Mouse (Mus musculus) neural tube, embryonic 15.5 days (tissue): ENCODE data around the gene Tlk2. TPM values are rescaled to one million over a fixed set of nuclear protein-coding genes. Genes with fewer than 3 reads are reported as not detected.

Experiments
- ATAC-seq: fragments of 200-750 bp; cut with Nextera tagmentation; 2 replicates; pipeline ENCODE4 v1.8.0; 2017; ENCODE audit warnings: mild to moderate bottlenecking, moderate TSS enrichment, moderate library complexity; ENCODE audit not compliant: low FRiP score
- H3K27ac ChIP-seq: fragments of 300-500 bp; sonication (generic); replicated peaks from 2 replicates; pipeline ENCODE4 v1.5.1; 2015; ENCODE audit warnings: mild to moderate bottlenecking, inconsistent platforms
- H3K27me3 ChIP-seq: fragments of 300-500 bp; sonication (generic); replicated peaks from 2 replicates; pipeline ENCODE4 v1.6.1; 2015; ENCODE audit warnings: inconsistent platforms
- H3K36me3 ChIP-seq: fragments of 300-500 bp; sonication (generic); 2 replicates; pipeline ENCODE4 v1.6.1; 2015; ENCODE audit warnings: inconsistent platforms
- H3K4me1 ChIP-seq: fragments of 300-500 bp; sonication (generic); 2 replicates; pipeline ENCODE4 v1.6.1; 2015; ENCODE audit warnings: inconsistent platforms
- H3K4me2 ChIP-seq: fragments of 300-500 bp; sonication (generic); 2 replicates; pipeline ENCODE4 v1.6.1; 2015; ENCODE audit warnings: inconsistent platforms, mild to moderate bottlenecking, moderate library complexity
- H3K4me3 ChIP-seq: fragments of 300-500 bp; sonication (generic); replicated peaks from 2 replicates; pipeline ENCODE4 v1.5.1; 2015; ENCODE audit warnings: mild to moderate bottlenecking, inconsistent platforms
- H3K9ac ChIP-seq: fragments of 300-500 bp; sonication (generic); replicated peaks from 2 replicates; pipeline ENCODE4 v1.6.1; 2015; ENCODE audit warnings: mild to moderate bottlenecking, inconsistent platforms
- H3K9me3 ChIP-seq: fragments of 300-500 bp; sonication (generic); replicated peaks from 2 replicates; pipeline ENCODE4 v1.6.1; 2016; ENCODE audit warnings: inconsistent platforms
- WGBS: fragments of 180-500 bp; shearing (Covaris S2); methylation state at CpG from one replicate; pipeline ENCODE4 v1.1.7; 2015; ENCODE audit warnings: mixed read lengths; 5-methylcytosine and 5-hydroxymethylcytosine counted together
- polyA plus RNA-seq: library from polyadenylated mRNA; unstranded; fragments of >200 nt; fragmentation: Nextera tagmentation; extraction: Ambion mirVana; gene quantifications from 2 replicates; pipeline ENCODE4 v1.2.1, GENCODE M21; 2015

The Tlk2 gene
- polyA plus RNA-seq, 1 experiment from 2014 or later = 20.6 TPM

- 92% methylated on average over 10 of the region's 10 CpGs for WGBS
These were observed 11.8 kb upstream of the Tlk2 start for GRCm38 (mm10) chr11:105166780-105167179.

GRCm38 (mm10) chr11:105179523-105179922 lies 916 bp downstream of the Tlk2 start:
- peaks cover 7% of the 10 kb centered on the region for H3K36me3 ChIP-seq
- ATAC-seq = no peak
- H3K9me3 ChIP-seq = no peaks in the 10 kb centered on the region
- H3K27me3 ChIP-seq = no peaks in the 10 kb centered on the region
- H3K27ac ChIP-seq = peak overlapping the region; percentile 13; the same call in 1 of the 2 replicates
- H3K4me3 ChIP-seq = peak overlapping the region; percentile 91
- 73% methylated on average over 4 of the region's 4 CpGs for WGBS
- peak overlapping the region; percentile 83 for H3K4me2 ChIP-seq
- H3K4me1 ChIP-seq = peaks cover 27% of the 10 kb centered on the region
- peak overlapping the region; percentile 91; the same call in 1 of the 2 replicates for H3K9ac ChIP-seq

More at GRCm38 (mm10) chr11:105166780-105167179, 11.8 kb upstream of the Tlk2 start:
- Histone ChIP-seq H3K27ac (no peak overlapping the region), H3K27me3 (no peaks in the 10 kb centered on the region), H3K4me2 (no peak overlapping the region), H3K9me3 (0 out of 2 replicates have a peak, but pooled peaks cover 6% of the 10 kb centered on the region), H3K36me3 (no peaks in the 10 kb centered on the region), H3K4me3 (no peak overlapping the region), H3K4me1 (no peaks in the 10 kb centered on the region), H3K9ac (no peak overlapping the region)
- no peak for ATAC-seq

GRCm38 (mm10) chr11:105180471-105181091 lies 2.0 kb downstream of the Tlk2 start:
- Histone ChIP-seq H3K4me2 (peak overlapping the region; percentile 83), H3K9me3 (no peaks in the 10 kb centered on the region), H3K36me3 (peaks cover 13% of the 10 kb centered on the region), H3K27ac (peak overlapping the region; percentile 93), H3K27me3 (no peaks in the 10 kb centered on the region), H3K4me3 (peak overlapping the region; percentile 91), H3K4me1 (peaks cover 27% of the 10 kb centered on the region), H3K9ac (peak overlapping the region; percentile 91)
- under 1% methylated on average over 35 of the region's 35 CpGs for WGBS
- ATAC-seq = peak; percentile 28

GRCm38 (mm10) chr11:105181126-105181637 lies 2.6 kb downstream of the Tlk2 start:
- H3K36me3 ChIP-seq = peaks cover 14% of the 10 kb centered on the region
- under 1% methylated on average over 44 of the region's 60 CpGs for WGBS
- ATAC-seq = peak; percentile 96
- H3K4me2 ChIP-seq = peak overlapping the region; percentile 83
- peak overlapping the region; percentile 91 for H3K4me3 ChIP-seq
- peak overlapping the region; percentile 99 for H3K9ac ChIP-seq
- no peaks in the 10 kb centered on the region for H3K9me3 ChIP-seq
- peak overlapping the region; percentile 93 for H3K27ac ChIP-seq
- H3K4me1 ChIP-seq = peaks cover 27% of the 10 kb centered on the region
- H3K27me3 ChIP-seq = no peaks in the 10 kb centered on the region

GRCm38 (mm10) chr11:105181689-105182460 lies 3.3 kb downstream of the Tlk2 start:
- Histone ChIP-seq H3K9me3 (no peaks in the 10 kb centered on the region), H3K36me3 (peaks cover 14% of the 10 kb centered on the region), H3K4me3 (peak overlapping the region; percentile 91), H3K4me2 (peak overlapping the region; percentile 83), H3K27ac (peak overlapping the region; percentile 93), H3K9ac (peak overlapping the region; percentile 99), H3K27me3 (no peaks in the 10 kb centered on the region), H3K4me1 (peaks cover 27% of the 10 kb centered on the region)
- ATAC-seq = peak; percentile 71; the same call in 1 of the 2 replicates
- WGBS = 4% methylated on average over 78 of the region's 89 CpGs

- WGBS = 7% methylated on average over 4 of the region's 4 CpGs
- Histone ChIP-seq H3K4me3 (peak overlapping the region; percentile 91), H3K4me2 (peak overlapping the region; percentile 83), H3K9ac (peak overlapping the region; percentile 99), H3K9me3 (no peaks in the 10 kb centered on the region), H3K36me3 (peaks cover 14% of the 10 kb centered on the region), H3K27ac (peak overlapping the region; percentile 93), H3K27me3 (no peaks in the 10 kb centered on the region), H3K4me1 (peaks cover 27% of the 10 kb centered on the region)
- ATAC-seq = no peak
These were observed 3.9 kb downstream of the Tlk2 start for GRCm38 (mm10) chr11:105182461-105182855.

- Histone ChIP-seq H3K4me3 (no peak overlapping the region), H3K36me3 (peaks cover 12% of the 10 kb centered on the region)
- no peak for ATAC-seq
These were observed 6.1 kb downstream of the Tlk2 start for GRCm38 (mm10) chr11:105184678-105185077.

GRCm38 (mm10) chr11:105192186-105192585 lies 13.6 kb downstream of the Tlk2 start:
- no peak overlapping the region for H3K9ac ChIP-seq
- H3K4me3 ChIP-seq = no peak overlapping the region
- H3K27me3 ChIP-seq = no peaks in the 10 kb centered on the region
- H3K9me3 ChIP-seq = no peaks in the 10 kb centered on the region
- H3K4me2 ChIP-seq = no peak overlapping the region
- 0 out of 2 replicates have a peak, but pooled peaks cover 6% of the 10 kb centered on the region for H3K36me3 ChIP-seq
- H3K4me1 ChIP-seq = no peaks in the 10 kb centered on the region
- WGBS = 93% methylated on average over 3 of the region's 3 CpGs
- ATAC-seq = no peak
- no peak overlapping the region for H3K27ac ChIP-seq

More at GRCm38 (mm10) chr11:105184678-105185077, 6.1 kb downstream of the Tlk2 start:
- no peak overlapping the region for H3K9ac ChIP-seq
- H3K4me1 ChIP-seq = peaks cover 20% of the 10 kb centered on the region
- no peaks in the 10 kb centered on the region for H3K27me3 ChIP-seq
- 88% methylated on average over 3 of the region's 3 CpGs for WGBS
- no peaks in the 10 kb centered on the region for H3K9me3 ChIP-seq
- H3K4me2 ChIP-seq = no peak overlapping the region
- H3K27ac ChIP-seq = no peak overlapping the region

- no peaks in the 10 kb centered on the region for H3K4me1 ChIP-seq
- H3K4me2 ChIP-seq = no peak overlapping the region
- WGBS = 91% methylated on average over 4 of the region's 4 CpGs
- H3K27me3 ChIP-seq = no peaks in the 10 kb centered on the region
- H3K9ac ChIP-seq = no peak overlapping the region
- no peaks in the 10 kb centered on the region for H3K9me3 ChIP-seq
- H3K36me3 ChIP-seq = 0 out of 2 replicates have a peak, but pooled peaks cover 2% of the 10 kb centered on the region
- no peak for ATAC-seq
- H3K27ac ChIP-seq = no peak overlapping the region
- H3K4me3 ChIP-seq = no peak overlapping the region
These were observed 18.5 kb downstream of the Tlk2 start for GRCm38 (mm10) chr11:105196893-105197662.

- Histone ChIP-seq H3K4me3 (no peak overlapping the region), H3K27ac (no peak overlapping the region), H3K27me3 (no peaks in the 10 kb centered on the region), H3K4me1 (peaks cover 6% of the 10 kb centered on the region; the same call in 1 of the 2 replicates), H3K4me2 (no peak overlapping the region), H3K36me3 (no peaks in the 10 kb centered on the region), H3K9me3 (no peaks in the 10 kb centered on the region), H3K9ac (no peak overlapping the region)
- 63% methylated on average over 3 of the region's 3 CpGs for WGBS
- ATAC-seq = no peak
These were observed 23.8 kb downstream of the Tlk2 start for GRCm38 (mm10) chr11:105202403-105202802.

- Histone ChIP-seq H3K27me3 (no peaks in the 10 kb centered on the region), H3K36me3 (peaks cover 12% of the 10 kb centered on the region), H3K9me3 (no peaks in the 10 kb centered on the region), H3K4me2 (no peak overlapping the region), H3K4me3 (no peak overlapping the region), H3K9ac (no peak overlapping the region), H3K27ac (no peak overlapping the region), H3K4me1 (no peaks in the 10 kb centered on the region)
- 85% methylated on average over 1 of the region's 1 CpGs for WGBS
- no peak for ATAC-seq
These were observed 31.4 kb downstream of the Tlk2 start for GRCm38 (mm10) chr11:105210007-105210406.
